In the genomic region with DNA sequence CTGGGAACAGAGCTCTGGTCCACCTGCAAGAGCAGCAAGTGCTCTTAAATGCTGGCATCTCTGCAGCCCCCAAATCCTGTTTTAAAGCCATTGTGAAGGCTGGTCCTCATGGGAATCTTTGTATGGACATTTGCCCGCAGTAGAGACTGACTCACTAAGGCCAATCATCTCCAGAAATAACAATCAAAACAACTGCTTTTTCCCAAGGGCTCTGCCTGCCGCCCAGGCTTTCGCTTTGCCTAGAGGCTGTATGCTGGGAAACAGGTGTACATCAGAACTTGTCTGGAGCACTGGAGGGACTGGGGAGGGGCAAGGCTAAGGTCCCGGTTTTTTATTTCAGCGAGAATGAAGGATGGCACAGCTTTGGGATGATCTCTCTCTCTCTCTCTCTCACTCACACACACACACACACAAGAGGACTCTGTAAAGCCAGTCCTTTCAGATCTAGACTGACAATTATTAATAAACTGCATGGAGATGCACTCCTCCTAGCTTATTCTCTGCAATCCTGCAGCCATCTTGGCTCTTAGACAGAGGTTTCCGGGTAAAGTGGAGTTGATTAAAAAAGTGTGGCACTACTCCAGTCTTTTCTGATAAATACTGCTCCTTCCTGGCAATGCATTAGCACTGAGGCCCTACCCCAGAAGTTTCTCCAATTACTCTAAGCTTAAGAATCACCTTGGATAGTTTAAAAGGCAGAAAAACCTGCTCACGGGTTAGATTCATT, we compare ENCODE assay signal across 2 mouse cellular contexts.
A peak's percentile ranks its signal among the peaks of the same experiment; 100 is the strongest.
TF ChIP-seq lines count a peak whose summit lies in the region.

No protein-coding gene starts in this region.

TF ChIP-seq in MEL, 35 proteins besides CTCF, POLR2A, EP300 and RAD21 (continued from another document):
- no peak for TF ChIP-seq ZMIZ1 (IDR thresholded peaks at IDR 0.05; ENCODE audit: low read depth, low read length)
- no peak for TF ChIP-seq ZC3H11A (IDR thresholded peaks at IDR 0.05; ENCODE audit: low read depth, low read length)
- no peak for TF ChIP-seq POLR2AphosphoS5 (IDR thresholded peaks at IDR 0.05; ENCODE audit: borderline replicate concordance, low read depth, low read length)
- TF ChIP-seq TBP (IDR thresholded peaks at IDR 0.05; ENCODE audit: low read depth, low read length), result no peak
- TF ChIP-seq MAFK (IDR thresholded peaks at IDR 0.05; ENCODE audit: borderline replicate concordance, low read depth, low read length), result no peak
- no peak for TF ChIP-seq MYC (IDR thresholded peaks at IDR 0.05; ENCODE audit: low read depth, low read length)
- TF ChIP-seq MAZ (IDR thresholded peaks at IDR 0.05; ENCODE audit: low read depth, low read length), result no peak
- no peak for TF ChIP-seq ELF1 (IDR thresholded peaks at IDR 0.05; ENCODE audit: low read depth, low read length)
- TF ChIP-seq ETS1 (IDR thresholded peaks at IDR 0.05; ENCODE audit: low read depth, low read length), result no peak
- TF ChIP-seq KAT2A (conservative IDR thresholded peaks at IDR 0.05; ENCODE audit: low read depth, low read length), result no peak
- TF ChIP-seq UBTF (IDR thresholded peaks at IDR 0.05; ENCODE audit: borderline replicate concordance, insufficient read depth, low read depth, low read length), result no peak

TF ChIP-seq in myocyte, 11 proteins besides CTCF, POLR2A, EP300 and RAD21 (continued from another document):
- TF ChIP-seq POLR2AphosphoS2 (IDR thresholded peaks at IDR 0.05; ENCODE audit: insufficient read length, low read depth) (no peak), TCF12 (IDR thresholded peaks at IDR 0.05; ENCODE audit: insufficient read depth, poor library complexity, severe bottlenecking) (no peak), MYOG (IDR thresholded peaks at IDR 0.05; ENCODE audit: control insufficient read depth in 1 of 3, insufficient read depth in 1 of 3, insufficient read length in 2 of 3, low read depth in 2 of 3) (peak in 2 of 3 experiments; percentile 39 to 52), TCF3 (IDR thresholded peaks at IDR 0.05; ENCODE audit: insufficient read length, low read depth) (no peak)
